Mouse (Mus musculus): Measurements from ENCODE around the gene Dhcr7.

GRCm38 (mm10) chr7:143805199-143805624 lies 17.7 kb upstream of the Dhcr7 start:
- TF ChIP-seq CTCF (IDR thresholded peaks at IDR 0.05) = no peak
- no peak for TF ChIP-seq EP300 (IDR thresholded peaks at IDR 0.05; ENCODE audit: insufficient read depth, low read depth, low read length)

Measured in heart, adult 2 months (tissue).